Comparison of ENCODE assay signal across 17 mouse cellular contexts in the genomic region with DNA sequence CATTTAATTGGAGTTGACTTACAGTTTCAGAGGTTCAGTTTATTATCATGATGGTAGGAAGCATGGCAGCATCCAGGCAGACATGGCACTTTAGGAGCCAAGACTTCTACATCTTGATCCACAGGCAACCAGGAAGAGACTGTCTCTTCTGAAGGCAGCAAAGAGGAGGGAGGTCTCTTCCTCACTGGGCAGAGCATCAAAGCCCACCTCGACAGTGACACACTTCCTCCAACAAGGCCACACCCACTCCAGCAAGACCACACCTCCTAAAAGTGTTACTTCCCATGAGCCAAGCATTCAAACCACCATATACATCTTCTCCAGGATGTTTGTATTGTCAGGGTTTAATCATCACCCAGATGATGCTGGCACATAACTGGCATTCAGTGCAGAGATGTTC.
DNase-seq lines count a peak whose midpoint lies in the region; ATAC-seq lines count a peak whose summit lies in the region.
"Had no signal": no experiment of that assay in that cellular context is flagged by ENCODE, and none has a peak within 500 bp of the region (broad histone marks: within the 10 kb centered on the region; RNA-seq: fewer than 3 reads in every experiment).

No protein-coding gene starts in this region.

- no peak overlapping the region for H3K4me3 ChIP-seq in forebrain, embryonic 13.5 days
- H3K4me3 ChIP-seq in heart, embryonic 11.5 days (ENCODE audit: low read depth, low read length): no peak overlapping the region
- H3K4me3 ChIP-seq: embryonic facial prominence, embryonic 13.5 days; hindbrain, embryonic 15.5 days; limb, embryonic 13.5 days; liver, embryonic 15.5 days had no signal

- peak; percentile 71 for ATAC-seq in megakaryocyte progenitor cell, adult 5-6 weeks (replicated peaks; ENCODE audit: poor library complexity)
- ATAC-seq in forebrain, embryonic 13.5 days: no peak
- ATAC-seq in heart, embryonic 11.5 days (replicated peaks; ENCODE audit: insufficient number of reproducible peaks, low FRiP score, low TSS enrichment): no peak

- H3K36me3 ChIP-seq in forebrain, embryonic 13.5 days (ENCODE audit: poor library complexity, severe bottlenecking): no peaks in the 10 kb centered on the region
- no peaks in the 10 kb centered on the region for H3K36me3 ChIP-seq in heart, embryonic 11.5 days (ENCODE audit: control insufficient read depth, insufficient read depth, low read length)
- H3K36me3 ChIP-seq: embryonic facial prominence, embryonic 13.5 days; hindbrain, embryonic 15.5 days; limb, embryonic 13.5 days; liver, embryonic 15.5 days had no signal

- H3K27ac ChIP-seq in forebrain, embryonic 13.5 days: no peak overlapping the region
- H3K27ac ChIP-seq in heart, embryonic 11.5 days (ENCODE audit: low read depth, low read length): no peak overlapping the region
- H3K27ac ChIP-seq: embryonic facial prominence, embryonic 13.5 days; hindbrain, embryonic 15.5 days; limb, embryonic 13.5 days; liver, embryonic 15.5 days had no signal

- no peaks in the 10 kb centered on the region for H3K9me3 ChIP-seq in forebrain, embryonic 13.5 days (replicated peaks)
- H3K9me3 ChIP-seq in heart, embryonic 11.5 days (replicated peaks; ENCODE audit: control insufficient read depth, low read length): no peaks in the 10 kb centered on the region
- H3K9me3 ChIP-seq: embryonic facial prominence, embryonic 13.5 days; hindbrain, embryonic 15.5 days; limb, embryonic 13.5 days; liver, embryonic 15.5 days had no signal

- no peak overlapping the region for H3K4me2 ChIP-seq in forebrain, embryonic 13.5 days
- H3K4me2 ChIP-seq in heart, embryonic 11.5 days: no peak overlapping the region
- H3K4me2 ChIP-seq: embryonic facial prominence, embryonic 13.5 days; hindbrain, embryonic 15.5 days; limb, embryonic 13.5 days; liver, embryonic 15.5 days had no signal

- no peak overlapping the region for H3K9ac ChIP-seq in forebrain, embryonic 13.5 days
- H3K9ac ChIP-seq in heart, embryonic 11.5 days (ENCODE audit: low read depth, low read length): no peak overlapping the region
- H3K9ac ChIP-seq: embryonic facial prominence, embryonic 13.5 days; hindbrain, embryonic 15.5 days; limb, embryonic 13.5 days; liver, embryonic 15.5 days had no signal

- no peaks in the 10 kb centered on the region for H3K4me1 ChIP-seq in forebrain, embryonic 13.5 days
- no peaks in the 10 kb centered on the region for H3K4me1 ChIP-seq in heart, embryonic 11.5 days (ENCODE audit: control insufficient read depth, insufficient read depth, low read length)
- H3K4me1 ChIP-seq: embryonic facial prominence, embryonic 13.5 days; hindbrain, embryonic 15.5 days; liver, embryonic 15.5 days had no signal

- peak; percentile 59 for DNase-seq in lung, postnatal 10 days
- no peak for DNase-seq in lung, postnatal 14 days
- peak; percentile 46 for DNase-seq in A20 (ENCODE audit: low read depth, low spot score)
- peak; percentile 52 for DNase-seq in T-cell, adult 2 months (ENCODE audit: low spot score)
- no peak for DNase-seq in right cerebral cortex, postnatal 36 days (ENCODE audit: low spot score in 2 of 2)
- DNase-seq: adrenal gland, adult 8-10 months; cerebellum, adult 18-20 months; kidney, adult 8-10 months; right cerebral cortex, postnatal 4 days; thymus, postnatal 25 days had no signal

- 44% methylated on average over 1 of the region's 1 CpGs for WGBS in forebrain, embryonic 13.5 days
- WGBS in heart, embryonic 11.5 days (ENCODE audit: insufficient replicate concordance): 29% methylated on average over 1 of the region's 1 CpGs

- H3K27me3 ChIP-seq in forebrain, embryonic 13.5 days: no peaks in the 10 kb centered on the region
- H3K27me3 ChIP-seq in heart, embryonic 11.5 days (ENCODE audit: control insufficient read depth, insufficient read depth, low read length): no peaks in the 10 kb centered on the region
- H3K27me3 ChIP-seq: embryonic facial prominence, embryonic 13.5 days; hindbrain, embryonic 15.5 days; limb, embryonic 13.5 days; liver, embryonic 15.5 days had no signal

Comparison
In these comparisons a context has a peak if more than half of its experiments do, and no peak if none do; other contexts are left out.
1. DNase-seq: peak in lung, postnatal 10 days (single experiment), A20 (single experiment) and T-cell, adult 2 months (single experiment); none in lung, postnatal 14 days (single experiment) and right cerebral cortex, postnatal 36 days (0 of 2).